Mouse (Mus musculus) embryonic fibroblast, embryonic 13.5 days (primary cell): Measurements from ENCODE around the gene Robo1. TPM values are rescaled to one million over a fixed set of nuclear protein-coding genes. Genes with fewer than 3 reads are reported as not detected.

Experiments
- H3K27ac ChIP-seq: 2 replicates; pipeline ENCODE4 v1.5.1; 2012; ENCODE audit warnings: low read length, control low read depth, inconsistent platforms; ENCODE audit not compliant: insufficient read depth
- H3K4me1 ChIP-seq: 2 replicates; pipeline ENCODE4 v1.6.1; 2011; ENCODE audit warnings: low read length; ENCODE audit not compliant: control insufficient read depth, insufficient read depth
- H3K4me3 ChIP-seq: 2 replicates; pipeline ENCODE4 v1.5.1; 2011; ENCODE audit warnings: mild to moderate bottlenecking, control low read depth, low read length; ENCODE audit not compliant: insufficient read depth
- CTCF ChIP-seq: IDR thresholded peaks from 2 replicates; pipeline ENCODE4 v1.5.1; 2011; ENCODE audit warnings: mild to moderate bottlenecking, control low read depth, low read length, moderate library complexity, borderline replicate concordance; ENCODE audit not compliant: insufficient read depth
- POLR2A ChIP-seq: IDR thresholded peaks from 2 replicates; pipeline ENCODE4 v1.6.1; 2011; ENCODE audit warnings: low read depth, mild to moderate bottlenecking, control low read depth, low read length, moderate library complexity
- polyA plus RNA-seq: library from polyadenylated mRNA; stranded (reverse); fragments of >200 nt; gene quantifications from 2 replicates; pipeline ENCODE4 v1.2.4, GENCODE M21; 2011; ENCODE audit warnings: low read depth; ENCODE audit not compliant: missing spikeins, insufficient read length

Robo1 gene
- polyA plus RNA-seq, 1 experiment: 29.7 TPM

DNA sequence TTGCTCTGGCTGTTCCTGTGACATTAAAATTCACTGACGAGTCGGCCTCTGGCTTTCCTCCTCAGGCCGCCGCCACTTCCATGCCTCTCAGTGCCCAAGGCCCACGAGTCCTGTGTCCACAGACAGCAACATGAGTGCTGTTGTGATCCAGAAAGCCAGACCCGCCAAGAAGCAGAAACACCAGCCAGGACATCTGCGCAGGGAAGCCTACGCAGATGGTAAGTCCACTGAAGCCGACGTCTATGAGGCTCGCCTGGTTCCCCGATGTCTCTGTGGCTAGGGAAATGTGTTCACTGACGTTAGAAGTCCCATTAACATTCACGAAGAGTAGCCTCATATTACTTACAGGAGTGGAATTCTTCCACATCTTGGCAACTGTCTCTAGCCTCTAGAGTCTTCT lies 719.6 kb downstream of the Robo1 start:
- no peaks in the 10 kb centered on the region for H3K4me1 ChIP-seq
- H3K27ac ChIP-seq: no peak overlapping the region
- TF ChIP-seq CTCF (no peak), POLR2A (no peak)
- H3K4me3 ChIP-seq: no peak overlapping the region

DNA sequence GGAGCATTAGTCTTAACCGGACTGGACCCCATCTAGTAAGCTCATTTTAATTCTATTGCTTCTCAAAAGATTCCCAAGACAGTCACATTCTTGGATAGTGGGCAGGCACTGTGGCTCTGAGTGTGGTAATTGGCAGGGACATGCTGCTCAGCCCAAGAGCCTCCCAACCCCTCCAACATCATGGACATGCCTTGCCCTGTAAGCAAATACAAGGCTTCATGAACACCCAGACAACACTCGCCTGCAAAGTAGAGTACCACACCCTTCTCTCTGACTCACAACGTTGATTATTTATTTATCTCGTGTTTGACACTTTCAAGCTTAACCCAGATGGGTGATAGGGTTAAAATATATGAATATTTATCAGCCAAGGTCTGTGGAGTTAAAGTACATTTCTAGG lies 722.9 kb downstream of the Robo1 start:
- H3K27ac ChIP-seq: no peak overlapping the region
- H3K4me3 ChIP-seq: no peak overlapping the region
- TF ChIP-seq POLR2A (no peak), CTCF (no peak)
- no peaks in the 10 kb centered on the region for H3K4me1 ChIP-seq

DNA sequence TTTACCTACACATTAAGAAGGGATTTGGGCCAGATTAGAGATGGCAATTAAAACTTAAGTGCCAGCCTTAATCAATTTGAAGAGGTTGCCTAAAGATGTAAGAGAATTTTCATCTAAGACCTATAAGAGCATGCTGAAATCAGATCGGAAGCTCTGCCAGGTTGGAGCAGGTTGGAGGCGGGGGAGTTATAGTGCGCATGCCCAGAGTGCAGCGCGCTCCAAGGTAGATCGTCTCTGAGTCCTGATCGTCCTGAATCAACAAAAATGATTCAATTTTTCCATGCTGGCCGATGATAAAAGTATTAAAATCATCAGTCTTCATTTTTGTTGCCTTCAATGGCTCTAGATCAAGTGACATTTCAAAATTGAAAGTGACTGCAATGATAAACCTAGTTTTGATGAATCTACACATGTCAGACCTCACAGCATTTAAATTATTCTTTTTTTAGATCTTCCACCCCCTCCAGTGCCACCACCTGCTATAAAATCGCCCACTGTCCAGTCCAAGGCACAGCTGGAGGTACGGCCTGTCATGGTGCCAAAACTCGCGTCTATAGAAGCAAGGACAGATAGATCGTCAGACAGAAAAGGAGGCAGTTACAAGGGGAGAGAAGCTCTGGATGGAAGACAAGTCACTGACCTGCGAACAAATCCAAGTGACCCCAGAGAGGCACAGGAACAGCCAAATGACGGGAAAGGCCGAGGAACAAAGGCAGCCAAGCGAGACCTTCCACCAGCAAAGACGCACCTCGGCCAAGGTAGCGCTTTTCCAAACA lies 727.3 kb downstream of the Robo1 start:
- Histone ChIP-seq H3K4me3 (no peak overlapping the region), H3K4me1 (peaks cover 4% of the 10 kb centered on the region), H3K27ac (no peak overlapping the region)
- no peak for TF ChIP-seq CTCF
- TF ChIP-seq POLR2A: no peak

DNA sequence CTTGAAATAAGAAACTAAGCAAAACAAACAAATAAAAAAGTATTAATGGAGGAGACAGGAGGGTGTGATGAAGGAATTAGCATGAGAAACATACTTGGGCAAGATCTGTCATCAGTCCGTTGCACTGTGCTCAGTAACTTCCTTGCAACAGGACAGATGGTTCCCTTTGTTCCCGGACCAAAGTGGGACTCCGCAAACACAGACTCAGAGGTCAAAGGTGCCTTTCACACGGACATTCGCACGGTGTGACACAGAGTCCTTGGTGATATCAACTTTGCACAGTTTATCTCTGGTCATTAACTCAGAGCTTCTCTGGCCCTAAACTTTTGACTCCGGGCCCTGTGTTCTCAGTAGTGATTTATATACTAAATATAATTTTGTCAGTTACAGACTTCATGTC lies 730.4 kb downstream of the Robo1 start:
- TF ChIP-seq CTCF (no peak), POLR2A (no peak)
- H3K27ac ChIP-seq: no peak overlapping the region
- H3K4me1 ChIP-seq: peaks cover 4% of the 10 kb centered on the region
- H3K4me3 ChIP-seq: no peak overlapping the region

- H3K27ac ChIP-seq: no peak overlapping the region
- TF ChIP-seq POLR2A: no peak
- TF ChIP-seq CTCF: no peak
- H3K4me3 ChIP-seq: no peak overlapping the region
- no peaks in the 10 kb centered on the region for H3K4me1 ChIP-seq
Observed at GRCm38 (mm10) chr16:73062461-73062860, 754.4 kb downstream of the Robo1 start.

DNA sequence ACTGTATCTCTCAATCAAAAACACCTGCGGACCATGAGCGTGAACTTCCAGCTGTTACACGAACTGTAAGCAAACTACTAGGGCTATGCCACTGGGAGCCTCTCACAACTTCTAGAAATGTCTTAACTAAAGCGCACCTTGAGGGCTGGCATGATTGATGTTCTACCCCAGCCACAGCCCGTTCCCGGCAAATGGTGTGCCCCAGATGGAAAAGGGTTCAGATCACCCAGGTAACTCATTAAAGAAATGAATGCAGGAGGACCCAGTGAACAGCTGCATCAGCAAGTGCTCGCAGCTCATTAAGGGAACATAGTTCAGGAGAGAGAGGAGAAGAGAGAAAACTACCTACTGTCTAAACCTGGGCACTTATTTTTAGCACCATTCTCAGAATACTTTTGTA lies 759.7 kb downstream of the Robo1 start:
- no peak for TF ChIP-seq POLR2A
- Histone ChIP-seq H3K27ac (no peak overlapping the region), H3K4me3 (no peak overlapping the region), H3K4me1 (no peaks in the 10 kb centered on the region)

GRCm38 (mm10) chr16:73072047-73072446 lies 763.9 kb downstream of the Robo1 start:
- H3K27ac ChIP-seq: no peak overlapping the region
- no peak overlapping the region for H3K4me3 ChIP-seq
- no peaks in the 10 kb centered on the region for H3K4me1 ChIP-seq
- TF ChIP-seq POLR2A: no peak
- TF ChIP-seq CTCF: no peak

GRCm38 (mm10) chr16:73072883-73073282 lies 764.8 kb downstream of the Robo1 start:
- Histone ChIP-seq H3K4me1 (no peaks in the 10 kb centered on the region), H3K4me3 (no peak overlapping the region), H3K27ac (no peak overlapping the region)
- TF ChIP-seq POLR2A (no peak), CTCF (no peak)

GRCm38 (mm10) chr16:73082420-73082819 lies 774.3 kb downstream of the Robo1 start:
- Histone ChIP-seq H3K27ac (no peak overlapping the region), H3K4me3 (no peak overlapping the region)
- TF ChIP-seq CTCF: no peak
- TF ChIP-seq POLR2A: no peak

DNA sequence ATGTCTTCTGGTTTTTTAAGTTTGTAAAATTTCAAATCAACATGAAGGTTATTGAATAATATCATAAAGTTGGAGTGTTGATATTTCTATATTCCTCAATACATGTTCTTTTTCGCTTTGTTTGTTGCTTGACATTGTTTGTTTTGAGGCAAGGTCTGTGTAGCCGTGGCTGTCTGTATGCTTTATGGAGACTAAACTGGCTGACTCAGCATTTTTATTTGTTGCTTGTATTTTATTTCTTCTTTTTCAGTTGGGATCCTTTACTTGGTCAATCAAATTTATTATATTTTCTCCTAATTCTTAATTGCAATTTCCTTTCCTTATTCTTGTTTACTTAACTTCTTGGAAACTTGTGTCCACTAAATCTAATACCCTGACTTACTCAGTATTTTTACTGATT lies 775.0 kb downstream of the Robo1 start:
- Histone ChIP-seq H3K27ac (no peak overlapping the region), H3K4me3 (no peak overlapping the region), H3K4me1 (no peaks in the 10 kb centered on the region)
- TF ChIP-seq CTCF (no peak), POLR2A (no peak)

More at GRCm38 (mm10) chr16:73082420-73082819, 774.3 kb downstream of the Robo1 start:
- no peaks in the 10 kb centered on the region for H3K4me1 ChIP-seq
